Mouse (Mus musculus): ENCODE results near the gene Prdm2.

DNA sequence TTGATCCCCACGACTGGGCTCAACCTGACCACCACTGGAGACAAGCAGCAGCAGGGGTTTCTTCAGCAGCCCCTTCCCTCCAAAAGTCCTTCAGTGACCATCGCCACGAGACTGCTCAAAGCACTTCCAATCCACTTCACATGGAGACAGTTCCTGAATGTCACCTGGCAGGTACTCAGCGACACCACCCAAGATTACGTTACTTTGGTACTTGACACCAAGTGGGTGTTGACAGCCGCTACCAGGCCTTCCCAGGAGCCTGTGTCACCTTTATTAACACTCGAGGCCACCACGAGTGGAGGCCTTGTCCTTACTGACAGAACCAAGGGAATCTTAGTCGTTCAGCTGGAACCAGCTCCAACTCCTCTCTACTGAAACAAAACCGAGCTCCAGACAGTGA lies 89.8 kb downstream of the Prdm2 start:
- no peak for TF ChIP-seq CTCF (IDR thresholded peaks at IDR 0.05; ENCODE audit: low read depth)
- no peak for TF ChIP-seq EP300 (optimal IDR thresholded peaks at IDR 0.05)

Measured in stomach, postnatal 0 days (tissue).